Mouse (Mus musculus): ENCODE results near the gene Hpgd. TPM values are rescaled to one million over a fixed set of nuclear protein-coding genes. Genes with fewer than 3 reads are reported as not detected.
"Not testable (repeated sequence)": the region's sequence is repeated elsewhere in the genome, so short reads cannot be mapped to it uniquely, and the experiment has no call there.

Hpgd gene
- polyA plus RNA-seq, 1 experiment from 2014 or later, result 21.9 TPM

- H3K9ac ChIP-seq (ENCODE audit: low read depth, low read length); H3K36me3 ChIP-seq (ENCODE audit: control insufficient read depth, insufficient read depth, low read length); H3K4me3 ChIP-seq (ENCODE audit: low read length); ATAC-seq (ENCODE audit: low FRiP score, low TSS enrichment); H3K9me3 ChIP-seq (ENCODE audit: control insufficient read depth, low read length); H3K4me1 ChIP-seq (ENCODE audit: control insufficient read depth, insufficient read depth, low read length); H3K4me2 ChIP-seq (replicated peaks; ENCODE audit: low read depth, low read length); H3K27ac ChIP-seq (ENCODE audit: low read depth, low read length); H3K27me3 ChIP-seq (ENCODE audit: control insufficient read depth, insufficient read depth, low read length): not testable (repeated sequence)
- WGBS, result 94% methylated on average over 2 of the region's 3 CpGs
Observed at GRCm38 (mm10) chr8:56301303-56301702, 6.9 kb downstream of the Hpgd start.

GRCm38 (mm10) chr8:56304595-56304994, 10.2 kb downstream of the Hpgd start:
- Histone ChIP-seq H3K27me3 (ENCODE audit: control insufficient read depth, insufficient read depth, low read length) (no peaks in the 10 kb centered on the region), H3K36me3 (ENCODE audit: control insufficient read depth, insufficient read depth, low read length) (no peaks in the 10 kb centered on the region), H3K4me3 (ENCODE audit: low read length) (no peak overlapping the region), H3K9ac (ENCODE audit: low read depth, low read length) (no peak overlapping the region), H3K9me3 (ENCODE audit: control insufficient read depth, low read length) (no peaks in the 10 kb centered on the region), H3K4me2 (replicated peaks; ENCODE audit: low read depth, low read length) (no peak overlapping the region), H3K27ac (ENCODE audit: low read depth, low read length) (no peak overlapping the region), H3K4me1 (ENCODE audit: control insufficient read depth, insufficient read depth, low read length) (no peaks in the 10 kb centered on the region)
- no peak for ATAC-seq (ENCODE audit: low FRiP score, low TSS enrichment)
- WGBS, result 81% methylated on average over 7 of the region's 7 CpGs

GRCm38 (mm10) chr8:56313622-56314021, 19.2 kb downstream of the Hpgd start:
- Histone ChIP-seq H3K27me3 (ENCODE audit: control insufficient read depth, insufficient read depth, low read length) (no peaks in the 10 kb centered on the region), H3K4me1 (ENCODE audit: control insufficient read depth, insufficient read depth, low read length) (no peaks in the 10 kb centered on the region), H3K4me2 (replicated peaks; ENCODE audit: low read depth, low read length) (no peak overlapping the region), H3K9ac (ENCODE audit: low read depth, low read length) (no peak overlapping the region), H3K36me3 (ENCODE audit: control insufficient read depth, insufficient read depth, low read length) (no peaks in the 10 kb centered on the region), H3K9me3 (ENCODE audit: control insufficient read depth, low read length) (no peaks in the 10 kb centered on the region), H3K27ac (ENCODE audit: low read depth, low read length) (no peak overlapping the region), H3K4me3 (ENCODE audit: low read length) (no peak overlapping the region)
- WGBS, result 93% methylated on average over 2 of the region's 2 CpGs
- no peak for ATAC-seq (ENCODE audit: low FRiP score, low TSS enrichment)

- Histone ChIP-seq H3K9ac (ENCODE audit: low read depth, low read length) (no peak overlapping the region), H3K9me3 (ENCODE audit: control insufficient read depth, low read length) (no peaks in the 10 kb centered on the region), H3K4me2 (replicated peaks; ENCODE audit: low read depth, low read length) (no peak overlapping the region), H3K36me3 (ENCODE audit: control insufficient read depth, insufficient read depth, low read length) (no peaks in the 10 kb centered on the region), H3K27me3 (ENCODE audit: control insufficient read depth, insufficient read depth, low read length) (no peaks in the 10 kb centered on the region), H3K27ac (ENCODE audit: low read depth, low read length) (no peak overlapping the region), H3K4me1 (ENCODE audit: control insufficient read depth, insufficient read depth, low read length) (no peaks in the 10 kb centered on the region), H3K4me3 (ENCODE audit: low read length) (no peak overlapping the region)
- no peak for ATAC-seq (ENCODE audit: low FRiP score, low TSS enrichment)
- WGBS, result 68% methylated on average over 3 of the region's 3 CpGs
Observed at GRCm38 (mm10) chr8:56315189-56315588, 20.8 kb downstream of the Hpgd start.

- ATAC-seq (ENCODE audit: low FRiP score, low TSS enrichment), result no peak
- Histone ChIP-seq H3K27me3 (ENCODE audit: control insufficient read depth, insufficient read depth, low read length) (no peaks in the 10 kb centered on the region), H3K36me3 (ENCODE audit: control insufficient read depth, insufficient read depth, low read length) (no peaks in the 10 kb centered on the region), H3K9me3 (ENCODE audit: control insufficient read depth, low read length) (no peaks in the 10 kb centered on the region), H3K9ac (ENCODE audit: low read depth, low read length) (no peak overlapping the region), H3K4me2 (replicated peaks; ENCODE audit: low read depth, low read length) (no peak overlapping the region), H3K4me3 (ENCODE audit: low read length) (no peak overlapping the region), H3K27ac (ENCODE audit: low read depth, low read length) (no peak overlapping the region), H3K4me1 (ENCODE audit: control insufficient read depth, insufficient read depth, low read length) (no peaks in the 10 kb centered on the region)
- WGBS, result 91% methylated on average over 1 of the region's 1 CpGs
Observed at GRCm38 (mm10) chr8:56323276-56323675, 28.9 kb downstream of the Hpgd start.

GRCm38 (mm10) chr8:56327709-56328108, 33.3 kb downstream of the Hpgd start:
- WGBS, result 32% methylated on average over 3 of the region's 3 CpGs
- no peak overlapping the region for H3K4me3 ChIP-seq (ENCODE audit: low read length)
- no peaks in the 10 kb centered on the region for H3K4me1 ChIP-seq (ENCODE audit: control insufficient read depth, insufficient read depth, low read length)
- H3K4me2 ChIP-seq (replicated peaks; ENCODE audit: low read depth, low read length), result no peak overlapping the region
- H3K36me3 ChIP-seq (ENCODE audit: control insufficient read depth, insufficient read depth, low read length), result no peaks in the 10 kb centered on the region
- H3K27ac ChIP-seq (ENCODE audit: low read depth, low read length), result no peak overlapping the region
- H3K9ac ChIP-seq (ENCODE audit: low read depth, low read length), result no peak overlapping the region
- H3K9me3 ChIP-seq (ENCODE audit: control insufficient read depth, low read length), result no peaks in the 10 kb centered on the region
- ATAC-seq (ENCODE audit: low FRiP score, low TSS enrichment), result peak; percentile 85; the same call in 1 of the 2 replicates
- H3K27me3 ChIP-seq (ENCODE audit: control insufficient read depth, insufficient read depth, low read length), result no peaks in the 10 kb centered on the region

GRCm38 (mm10) chr8:56328130-56328542, 33.8 kb downstream of the Hpgd start:
- WGBS, result 30% methylated on average over 3 of the region's 3 CpGs
- Histone ChIP-seq H3K9me3 (ENCODE audit: control insufficient read depth, low read length) (no peaks in the 10 kb centered on the region), H3K4me3 (ENCODE audit: low read length) (no peak overlapping the region), H3K4me1 (ENCODE audit: control insufficient read depth, insufficient read depth, low read length) (no peaks in the 10 kb centered on the region), H3K9ac (ENCODE audit: low read depth, low read length) (no peak overlapping the region), H3K27me3 (ENCODE audit: control insufficient read depth, insufficient read depth, low read length) (no peaks in the 10 kb centered on the region), H3K4me2 (replicated peaks; ENCODE audit: low read depth, low read length) (no peak overlapping the region), H3K36me3 (ENCODE audit: control insufficient read depth, insufficient read depth, low read length) (no peaks in the 10 kb centered on the region), H3K27ac (ENCODE audit: low read depth, low read length) (no peak overlapping the region)
- ATAC-seq (ENCODE audit: low FRiP score, low TSS enrichment), result 0 out of 2 replicates have a peak, but pooled peaks have one; percentile 20

- Histone ChIP-seq H3K36me3 (ENCODE audit: control insufficient read depth, insufficient read depth, low read length) (no peaks in the 10 kb centered on the region), H3K27ac (ENCODE audit: low read depth, low read length) (no peak overlapping the region), H3K4me3 (ENCODE audit: low read length) (no peak overlapping the region), H3K4me2 (replicated peaks; ENCODE audit: low read depth, low read length) (no peak overlapping the region), H3K9me3 (ENCODE audit: control insufficient read depth, low read length) (no peaks in the 10 kb centered on the region), H3K9ac (ENCODE audit: low read depth, low read length) (no peak overlapping the region), H3K4me1 (ENCODE audit: control insufficient read depth, insufficient read depth, low read length) (no peaks in the 10 kb centered on the region), H3K27me3 (ENCODE audit: control insufficient read depth, insufficient read depth, low read length) (no peaks in the 10 kb centered on the region)
- WGBS, result 84% methylated on average over 9 of the region's 9 CpGs
- no peak for ATAC-seq (ENCODE audit: low FRiP score, low TSS enrichment)
Observed at GRCm38 (mm10) chr8:56335390-56336000, 41.1 kb downstream of the Hpgd start.

- Histone ChIP-seq H3K4me2 (replicated peaks; ENCODE audit: low read depth, low read length) (no peak overlapping the region), H3K27ac (ENCODE audit: low read depth, low read length) (no peak overlapping the region), H3K4me3 (ENCODE audit: low read length) (no peak overlapping the region), H3K36me3 (ENCODE audit: control insufficient read depth, insufficient read depth, low read length) (no peaks in the 10 kb centered on the region), H3K9ac (ENCODE audit: low read depth, low read length) (no peak overlapping the region), H3K9me3 (ENCODE audit: control insufficient read depth, low read length) (no peaks in the 10 kb centered on the region), H3K4me1 (ENCODE audit: control insufficient read depth, insufficient read depth, low read length) (no peaks in the 10 kb centered on the region), H3K27me3 (ENCODE audit: control insufficient read depth, insufficient read depth, low read length) (no peaks in the 10 kb centered on the region)
- ATAC-seq (ENCODE audit: low FRiP score, low TSS enrichment), result no peak
- 27% methylated on average over 8 of the region's 8 CpGs for WGBS
Observed at GRCm38 (mm10) chr8:56336771-56337170, 42.4 kb downstream of the Hpgd start.

All from kidney, embryonic 14.5 days (tissue).